Mouse (Mus musculus): ENCODE measurements around the gene Ncbp3. TPM values are rescaled to one million over a fixed set of nuclear protein-coding genes. Genes with fewer than 3 reads are reported as not detected.
A peak's percentile ranks its signal among the peaks of the same experiment; 100 is the strongest.

Ncbp3 gene
- polyA plus RNA-seq, 2 experiments from 2014 or later, result 17.1 to 21.5 TPM

- no peak for ATAC-seq
Observed at GRCm38 (mm10) chr11:73031536-73031935, 16.0 kb upstream of the Ncbp3 start.

GRCm38 (mm10) chr11:73036077-73036476, 11.5 kb upstream of the Ncbp3 start:
- no peak for ATAC-seq

GRCm38 (mm10) chr11:73036889-73037288, 10.7 kb upstream of the Ncbp3 start:
- no peak for ATAC-seq

GRCm38 (mm10) chr11:73037691-73038090, 9.9 kb upstream of the Ncbp3 start:
- no peak for ATAC-seq

GRCm38 (mm10) chr11:73039102-73039799, 8.3 kb upstream of the Ncbp3 start:
- ATAC-seq, result peak; percentile 70

GRCm38 (mm10) chr11:73044229-73044755, 3.3 kb upstream of the Ncbp3 start:
- ATAC-seq, result no peak

- no peak for ATAC-seq
Observed at GRCm38 (mm10) chr11:73044789-73045188, 2.8 kb upstream of the Ncbp3 start.

- peak; percentile 61 for ATAC-seq
Observed at GRCm38 (mm10) chr11:73048030-73048876, 670 bp downstream of the Ncbp3 start.

GRCm38 (mm10) chr11:73049335-73049734, 1.8 kb downstream of the Ncbp3 start:
- ATAC-seq, result no peak

- no peak for ATAC-seq
Observed at GRCm38 (mm10) chr11:73052795-73053194, 5.2 kb downstream of the Ncbp3 start.

GRCm38 (mm10) chr11:73057701-73058100, 10.1 kb downstream of the Ncbp3 start:
- ATAC-seq, result no peak

- ATAC-seq, result no peak
Observed at GRCm38 (mm10) chr11:73059630-73060029, 12.0 kb downstream of the Ncbp3 start.

GRCm38 (mm10) chr11:73061413-73061812, 13.8 kb downstream of the Ncbp3 start:
- ATAC-seq, result no peak

GRCm38 (mm10) chr11:73071839-73072238, 24.3 kb downstream of the Ncbp3 start:
- ATAC-seq, result peak; percentile 90

GRCm38 (mm10) chr11:73076295-73076694, 28.7 kb downstream of the Ncbp3 start:
- ATAC-seq, result no peak

GRCm38 (mm10) chr11:73076733-73077132, 29.1 kb downstream of the Ncbp3 start:
- no peak for ATAC-seq

- ATAC-seq, result no peak
Observed at GRCm38 (mm10) chr11:73077211-73077720, 29.7 kb downstream of the Ncbp3 start.

- ATAC-seq, result no peak
Observed at GRCm38 (mm10) chr11:73078615-73079014, 31.0 kb downstream of the Ncbp3 start.

GRCm38 (mm10) chr11:73080306-73080705, 32.7 kb downstream of the Ncbp3 start:
- no peak for ATAC-seq

GRCm38 (mm10) chr11:73084303-73084702, 36.7 kb downstream of the Ncbp3 start:
- ATAC-seq, result peak; percentile 89

- ATAC-seq, result no peak
Observed at GRCm38 (mm10) chr11:73084804-73085231, 37.2 kb downstream of the Ncbp3 start.

- peak; percentile 22 for ATAC-seq
Observed at GRCm38 (mm10) chr11:73085391-73085790, 37.8 kb downstream of the Ncbp3 start.
